Mouse (Mus musculus): ENCODE measurements around the gene AI837181. TPM values are rescaled to one million over a fixed set of nuclear protein-coding genes. Genes with fewer than 3 reads are reported as not detected.

The AI837181 gene
- polyA plus RNA-seq, 2 experiments, result 57.1 to 97.5 TPM

GRCm38 (mm10) chr19:5457746-5458442 is 33.0 kb downstream of the AI837181 start, which contains the start of gene Ccdc85b:
TSS of gene Ccdc85b (minus strand) at chr19:5457894.
- Histone ChIP-seq H3K4me2 (replicated peaks; ENCODE audit: low read depth, low read length, severe bottlenecking) (peak within 1 kb of the TSS; percentile 98), H3K4me1 (ENCODE audit: control insufficient read depth, insufficient read depth, low read length) (peaks cover 26% of the 10 kb centered on the region), H3K9ac (ENCODE audit: low read depth, low read length, severe bottlenecking) (peak within 1 kb of the TSS; percentile 60), H3K9me3 (ENCODE audit: control insufficient read depth, low read length) (no peaks in the 10 kb centered on the region), H3K27ac (replicated peaks; ENCODE audit: low read depth, low read length) (peak within 1 kb of the TSS; percentile 70), H3K27me3 (ENCODE audit: control insufficient read depth, insufficient read depth, low read length) (no peaks in the 10 kb centered on the region), H3K36me3 (ENCODE audit: control insufficient read depth, insufficient read depth, low read length) (peaks cover 23% of the 10 kb centered on the region), H3K4me3 (replicated peaks; ENCODE audit: low read length) (peak within 1 kb of the TSS; percentile 62)
- TF ChIP-seq POLR2A (IDR thresholded peaks at IDR 0.05; ENCODE audit: borderline replicate concordance, extremely low read depth, insufficient read depth, insufficient read length), result no peak
- 18% methylated on average over 14 of the region's 14 CpGs for WGBS
- DNase-seq (ENCODE audit: low spot score) (no peak), ATAC-seq (ENCODE audit: low FRiP score, low read depth) (no peak)

GRCm38 (mm10) chr19:5459019-5459418 is 34.1 kb downstream of the AI837181 start:
- Histone ChIP-seq H3K9ac (ENCODE audit: low read depth, low read length, severe bottlenecking) (no peak overlapping the region), H3K27me3 (ENCODE audit: control insufficient read depth, insufficient read depth, low read length) (no peaks in the 10 kb centered on the region), H3K4me2 (replicated peaks; ENCODE audit: low read depth, low read length, severe bottlenecking) (no peak overlapping the region), H3K9me3 (ENCODE audit: control insufficient read depth, low read length) (no peaks in the 10 kb centered on the region), H3K36me3 (ENCODE audit: control insufficient read depth, insufficient read depth, low read length) (peaks cover 28% of the 10 kb centered on the region), H3K4me3 (replicated peaks; ENCODE audit: low read length) (no peak overlapping the region), H3K4me1 (ENCODE audit: control insufficient read depth, insufficient read depth, low read length) (peaks cover 26% of the 10 kb centered on the region), H3K27ac (replicated peaks; ENCODE audit: low read depth, low read length) (no peak overlapping the region)
- WGBS, result 74% methylated on average over 7 of the region's 7 CpGs
- no peak for ATAC-seq (ENCODE audit: low FRiP score, low read depth)
- no peak for TF ChIP-seq POLR2A (IDR thresholded peaks at IDR 0.05; ENCODE audit: borderline replicate concordance, extremely low read depth, insufficient read depth, insufficient read length)
- no peak for DNase-seq (ENCODE audit: low spot score)

DNA sequence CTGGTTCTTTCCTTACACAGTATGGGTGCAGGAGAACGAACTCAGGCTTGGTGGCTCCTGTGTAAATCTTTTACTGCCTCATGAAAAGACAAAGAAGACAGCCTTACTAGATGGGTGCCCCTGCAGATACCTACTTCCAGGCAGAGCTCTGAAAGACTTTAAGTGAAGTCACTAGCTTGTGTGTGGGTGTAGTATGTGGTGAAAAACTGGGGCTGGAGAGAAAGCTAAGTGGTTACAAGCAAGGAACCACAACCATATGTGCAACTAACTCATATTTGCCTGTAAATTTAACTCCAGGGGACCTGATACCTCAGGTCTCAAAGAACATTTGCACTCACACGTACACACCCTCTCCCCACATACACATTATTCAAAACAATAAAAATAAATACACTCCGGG is 35.0 kb downstream of the AI837181 start:
- H3K9ac ChIP-seq (ENCODE audit: low read depth, low read length, severe bottlenecking), result peak overlapping the region; percentile 62
- H3K27me3 ChIP-seq (ENCODE audit: control insufficient read depth, insufficient read depth, low read length), result no peaks in the 10 kb centered on the region
- 18% methylated on average over 3 of the region's 3 CpGs for WGBS
- no peak for ATAC-seq (ENCODE audit: low FRiP score, low read depth)
- H3K4me2 ChIP-seq (replicated peaks; ENCODE audit: low read depth, low read length, severe bottlenecking), result peak overlapping the region; percentile 93
- TF ChIP-seq POLR2A (IDR thresholded peaks at IDR 0.05; ENCODE audit: borderline replicate concordance, extremely low read depth, insufficient read depth, insufficient read length), result no peak
- H3K4me3 ChIP-seq (replicated peaks; ENCODE audit: low read length), result peak overlapping the region; percentile 75
- no peak for DNase-seq (ENCODE audit: low spot score)
- peaks cover 33% of the 10 kb centered on the region for H3K36me3 ChIP-seq (ENCODE audit: control insufficient read depth, insufficient read depth, low read length)
- H3K4me1 ChIP-seq (ENCODE audit: control insufficient read depth, insufficient read depth, low read length), result peaks cover 26% of the 10 kb centered on the region
- H3K27ac ChIP-seq (replicated peaks; ENCODE audit: low read depth, low read length), result no peak overlapping the region
- no peaks in the 10 kb centered on the region for H3K9me3 ChIP-seq (ENCODE audit: control insufficient read depth, low read length)

GRCm38 (mm10) chr19:5460465-5460911 is 35.5 kb downstream of the AI837181 start, which contains the start of gene Fibp:
TSS of gene Fibp (plus strand) at chr19:5460615.
- Histone ChIP-seq H3K4me3 (replicated peaks; ENCODE audit: low read length) (peak within 1 kb of the TSS; percentile 75), H3K9ac (ENCODE audit: low read depth, low read length, severe bottlenecking) (peak within 1 kb of the TSS; percentile 62), H3K36me3 (ENCODE audit: control insufficient read depth, insufficient read depth, low read length) (peaks cover 38% of the 10 kb centered on the region), H3K27me3 (ENCODE audit: control insufficient read depth, insufficient read depth, low read length) (no peaks in the 10 kb centered on the region), H3K27ac (replicated peaks; ENCODE audit: low read depth, low read length) (no peak within 1 kb of the TSS), H3K9me3 (ENCODE audit: control insufficient read depth, low read length) (no peaks in the 10 kb centered on the region), H3K4me1 (ENCODE audit: control insufficient read depth, insufficient read depth, low read length) (peaks cover 26% of the 10 kb centered on the region), H3K4me2 (replicated peaks; ENCODE audit: low read depth, low read length, severe bottlenecking) (peak within 1 kb of the TSS; percentile 93)
- under 1% methylated on average over 32 of the region's 32 CpGs for WGBS
- peak; percentile 89 for DNase-seq (ENCODE audit: low spot score)
- peak; percentile 82 for ATAC-seq (ENCODE audit: low FRiP score, low read depth)
- peak; percentile 92; the same call in 1 of the 2 replicates for TF ChIP-seq POLR2A (IDR thresholded peaks at IDR 0.05; ENCODE audit: borderline replicate concordance, extremely low read depth, insufficient read depth, insufficient read length)

GRCm38 (mm10) chr19:5461411-5461810 is 36.5 kb downstream of the AI837181 start:
- no peak for ATAC-seq (ENCODE audit: low FRiP score, low read depth)
- Histone ChIP-seq H3K4me3 (replicated peaks; ENCODE audit: low read length) (peak overlapping the region; percentile 75), H3K36me3 (ENCODE audit: control insufficient read depth, insufficient read depth, low read length) (peaks cover 48% of the 10 kb centered on the region), H3K9me3 (ENCODE audit: control insufficient read depth, low read length) (no peaks in the 10 kb centered on the region), H3K27ac (replicated peaks; ENCODE audit: low read depth, low read length) (no peak overlapping the region), H3K9ac (ENCODE audit: low read depth, low read length, severe bottlenecking) (peak overlapping the region; percentile 62), H3K27me3 (ENCODE audit: control insufficient read depth, insufficient read depth, low read length) (no peaks in the 10 kb centered on the region), H3K4me2 (replicated peaks; ENCODE audit: low read depth, low read length, severe bottlenecking) (peak overlapping the region; percentile 93), H3K4me1 (ENCODE audit: control insufficient read depth, insufficient read depth, low read length) (peaks cover 17% of the 10 kb centered on the region)
- DNase-seq (ENCODE audit: low spot score), result no peak
- TF ChIP-seq POLR2A (IDR thresholded peaks at IDR 0.05; ENCODE audit: borderline replicate concordance, extremely low read depth, insufficient read depth, insufficient read length), result no peak
- 91% methylated on average over 6 of the region's 6 CpGs for WGBS
